Mouse (Mus musculus) c-Kit-negative CD71-positive TER-119-positive erythroid progenitor cells, embryonic 14.5 days (primary cell): ENCODE data around the gene Dnah8.
"Not testable (repeated sequence)": the region's sequence is repeated elsewhere in the genome, so short reads cannot be mapped to it uniquely, and the experiment has no call there.

Source experiments
- DNase-seq: peaks from one replicate; pipeline ENCODE4 v3.0.0-alpha.2; 2013; ENCODE audit warnings: low read depth, low spot score

Gene Dnah8

GRCm38 (mm10) chr17:30609305-30609979, 14.7 kb upstream of the Dnah8 start:
- DNase-seq = peak; percentile 66

- DNase-seq = no peak
Observed at GRCm38 (mm10) chr17:30609980-30610307, 14.2 kb upstream of the Dnah8 start.

GRCm38 (mm10) chr17:30610739-30611138, 13.4 kb upstream of the Dnah8 start:
- DNase-seq = no peak

- peak; percentile 67 for DNase-seq
Observed at GRCm38 (mm10) chr17:30611221-30612074, 12.7 kb upstream of the Dnah8 start.

- DNase-seq = peak; percentile 98
Observed at GRCm38 (mm10) chr17:30612075-30612859, 11.9 kb upstream of the Dnah8 start.

- DNase-seq = peak; percentile 64
Observed at GRCm38 (mm10) chr17:30613350-30613749, 10.8 kb upstream of the Dnah8 start.

- DNase-seq = no peak
Observed at GRCm38 (mm10) chr17:30616203-30616602, 8.0 kb upstream of the Dnah8 start.

GRCm38 (mm10) chr17:30618136-30618891, 5.8 kb upstream of the Dnah8 start:
- DNase-seq = no peak

GRCm38 (mm10) chr17:30619153-30619552, 5.0 kb upstream of the Dnah8 start:
- no peak for DNase-seq

- no peak for DNase-seq
Observed at GRCm38 (mm10) chr17:30620548-30620947, 3.6 kb upstream of the Dnah8 start.

GRCm38 (mm10) chr17:30621450-30621849, 2.7 kb upstream of the Dnah8 start:
- no peak for DNase-seq

GRCm38 (mm10) chr17:30623200-30623599, 954 bp upstream of the Dnah8 start:
- DNase-seq = no peak

- not testable (repeated sequence) for DNase-seq
Observed at GRCm38 (mm10) chr17:30626719-30627118, 2.6 kb downstream of the Dnah8 start, which contains the start of gene Glo1. Gene Glo1 (minus strand): TSS chr17:30626871.

GRCm38 (mm10) chr17:30635367-30635766, 11.2 kb downstream of the Dnah8 start:
- DNase-seq = no peak

GRCm38 (mm10) chr17:30637714-30638113, 13.6 kb downstream of the Dnah8 start:
- no peak for DNase-seq

- no peak for DNase-seq
Observed at GRCm38 (mm10) chr17:30638996-30639395, 14.8 kb downstream of the Dnah8 start.

- DNase-seq = no peak
Observed at GRCm38 (mm10) chr17:30640896-30641295, 16.7 kb downstream of the Dnah8 start.

- peak; percentile 24 for DNase-seq
Observed at GRCm38 (mm10) chr17:30648770-30649169, 24.6 kb downstream of the Dnah8 start.

GRCm38 (mm10) chr17:30653010-30653409, 28.9 kb downstream of the Dnah8 start:
- DNase-seq = no peak

- DNase-seq = no peak
Observed at GRCm38 (mm10) chr17:30657530-30658151, 33.5 kb downstream of the Dnah8 start.

GRCm38 (mm10) chr17:30658152-30658544, 34.0 kb downstream of the Dnah8 start:
- no peak for DNase-seq
